Mouse (Mus musculus): ENCODE data around the gene Adamts20. TPM values are rescaled to one million over a fixed set of nuclear protein-coding genes. Genes with fewer than 3 reads are reported as not detected.

Gene Adamts20
- polyA plus RNA-seq, 1 experiment from 2014 or later, result 0.02 TPM

DNA sequence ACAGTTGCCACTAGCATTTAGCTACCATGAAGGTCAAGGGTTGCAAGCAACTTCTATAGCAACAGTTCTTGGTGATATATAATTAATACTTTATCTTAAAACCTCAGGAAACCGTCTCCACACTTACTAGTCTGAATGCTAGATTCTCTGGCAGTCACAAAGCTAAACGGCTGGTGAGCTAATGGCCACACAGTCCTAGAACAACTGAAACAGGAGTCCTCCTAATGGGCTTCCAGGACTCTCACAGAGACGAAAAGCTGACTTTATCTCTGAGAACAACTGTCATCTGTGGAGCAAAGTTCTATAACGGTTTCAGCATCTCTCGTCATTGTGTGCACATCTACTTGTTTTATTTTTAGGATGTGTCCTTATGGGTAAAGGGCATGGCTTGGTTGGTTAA is 15.0 kb upstream of the Adamts20 start:
- H3K36me3 ChIP-seq (ENCODE audit: control insufficient read depth, insufficient read depth), result no peaks in the 10 kb centered on the region
- 35% methylated on average over 5 of the region's 5 CpGs for WGBS (ENCODE audit: insufficient replicate concordance)
- no peaks in the 10 kb centered on the region for H3K27me3 ChIP-seq (ENCODE audit: control insufficient read depth, insufficient read depth, low read depth, low read length)
- no peaks in the 10 kb centered on the region for H3K9me3 ChIP-seq (replicated peaks; ENCODE audit: control insufficient read depth, low read length)
- H3K4me3 ChIP-seq (ENCODE audit: low read depth, low read length), result no peak overlapping the region
- H3K4me2 ChIP-seq (ENCODE audit: low read depth, low read length), result no peak overlapping the region
- no peak overlapping the region for H3K9ac ChIP-seq (ENCODE audit: low read depth, low read length)
- no peaks in the 10 kb centered on the region for H3K4me1 ChIP-seq (ENCODE audit: control insufficient read depth, low read depth, low read length)
- no peak for ATAC-seq (ENCODE audit: low read depth)
- no peak overlapping the region for H3K27ac ChIP-seq (ENCODE audit: low read length)

DNA sequence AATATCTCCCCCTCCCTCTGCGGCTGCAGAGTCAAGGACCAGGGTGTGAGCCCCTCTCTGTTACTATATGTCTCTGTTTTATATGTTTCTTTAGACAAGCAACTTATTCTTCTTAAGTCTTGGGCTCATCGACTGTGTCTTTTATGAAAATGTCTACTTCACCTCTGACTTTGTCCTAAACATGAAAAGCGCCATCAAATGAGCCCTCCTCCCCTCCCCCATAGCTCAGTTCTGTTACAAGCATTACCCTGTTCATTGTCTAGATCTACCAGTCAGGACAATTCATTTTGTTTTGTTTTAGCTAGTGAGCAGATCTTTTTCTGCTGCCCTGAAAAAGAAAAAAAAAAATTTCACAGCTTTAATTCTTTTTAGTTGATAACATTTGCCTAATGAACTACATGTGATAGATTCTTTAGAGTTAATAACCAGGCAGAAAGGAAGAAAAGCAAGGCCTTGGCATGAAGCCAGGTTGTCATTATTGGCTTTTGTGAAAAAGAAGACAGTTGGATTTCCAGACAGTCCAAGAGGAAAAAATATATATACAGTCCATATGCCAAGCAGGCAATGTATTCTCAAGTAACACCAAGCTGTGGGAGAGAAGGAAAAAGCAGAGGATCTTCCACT is 14.4 kb upstream of the Adamts20 start:
- Histone ChIP-seq H3K4me2 (ENCODE audit: low read depth, low read length) (no peak overlapping the region), H3K4me1 (ENCODE audit: control insufficient read depth, low read depth, low read length) (no peaks in the 10 kb centered on the region), H3K36me3 (ENCODE audit: control insufficient read depth, insufficient read depth) (no peaks in the 10 kb centered on the region), H3K9ac (ENCODE audit: low read depth, low read length) (no peak overlapping the region), H3K27ac (ENCODE audit: low read length) (no peak overlapping the region), H3K27me3 (ENCODE audit: control insufficient read depth, insufficient read depth, low read depth, low read length) (no peaks in the 10 kb centered on the region), H3K9me3 (replicated peaks; ENCODE audit: control insufficient read depth, low read length) (no peaks in the 10 kb centered on the region), H3K4me3 (ENCODE audit: low read depth, low read length) (no peak overlapping the region)
- no peak for ATAC-seq (ENCODE audit: low read depth)
- 60% methylated on average over 3 of the region's 3 CpGs for WGBS (ENCODE audit: insufficient replicate concordance)

DNA sequence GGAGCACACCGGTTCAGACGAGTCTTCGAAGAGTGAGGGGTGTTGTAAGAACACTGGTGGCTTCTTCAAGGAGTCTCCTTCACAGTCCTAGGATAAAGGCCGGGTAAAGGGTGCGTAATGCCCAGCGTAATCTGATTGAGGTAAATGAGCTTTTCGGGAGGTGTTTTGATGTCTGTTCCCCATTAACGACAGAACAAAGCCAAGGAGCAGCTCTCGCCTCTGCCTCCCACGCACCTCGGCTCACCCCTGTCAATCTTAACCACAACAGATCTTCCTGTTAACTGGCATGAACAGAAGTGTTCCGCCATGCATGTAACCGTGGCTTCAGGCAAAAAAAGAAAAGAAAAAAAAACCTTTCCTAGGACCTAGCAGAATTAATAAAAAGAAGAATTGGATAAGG is 13.5 kb upstream of the Adamts20 start:
- 20% methylated on average over 13 of the region's 13 CpGs for WGBS (ENCODE audit: insufficient replicate concordance)
- H3K4me2 ChIP-seq (ENCODE audit: low read depth, low read length), result no peak overlapping the region
- ATAC-seq (ENCODE audit: low read depth), result no peak

DNA sequence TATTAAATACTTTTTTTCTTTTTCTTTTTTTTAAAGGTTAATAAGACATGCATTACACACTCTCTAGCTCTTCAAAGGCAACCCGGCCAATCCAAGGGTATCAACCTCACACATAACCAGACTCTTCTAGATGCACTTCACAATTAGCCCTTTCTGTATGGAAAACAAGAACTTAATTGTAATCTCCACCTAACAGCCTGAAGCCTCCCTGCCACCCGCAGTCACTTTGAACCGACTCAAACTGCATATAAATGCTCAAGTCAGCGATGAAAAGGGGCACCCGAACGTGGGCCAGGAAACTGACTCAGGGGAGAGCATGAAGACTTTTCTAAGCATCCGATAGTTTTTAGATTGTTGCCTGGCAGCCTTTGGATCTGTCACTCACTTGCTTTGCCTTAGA is 12.1 kb upstream of the Adamts20 start:
- no peak overlapping the region for H3K4me2 ChIP-seq (ENCODE audit: low read depth, low read length)
- H3K36me3 ChIP-seq (ENCODE audit: control insufficient read depth, insufficient read depth), result no peaks in the 10 kb centered on the region
- ATAC-seq (ENCODE audit: low read depth), result no peak
- H3K27me3 ChIP-seq (ENCODE audit: control insufficient read depth, insufficient read depth, low read depth, low read length), result no peaks in the 10 kb centered on the region
- no peak overlapping the region for H3K9ac ChIP-seq (ENCODE audit: low read depth, low read length)
- no peak overlapping the region for H3K27ac ChIP-seq (ENCODE audit: low read length)
- 58% methylated on average over 7 of the region's 7 CpGs for WGBS (ENCODE audit: insufficient replicate concordance)
- no peaks in the 10 kb centered on the region for H3K9me3 ChIP-seq (replicated peaks; ENCODE audit: control insufficient read depth, low read length)
- no peaks in the 10 kb centered on the region for H3K4me1 ChIP-seq (ENCODE audit: control insufficient read depth, low read depth, low read length)
- H3K4me3 ChIP-seq (ENCODE audit: low read depth, low read length), result no peak overlapping the region

More for the DNA sequence above, 13.5 kb upstream of the Adamts20 start:
- H3K4me1 ChIP-seq (ENCODE audit: control insufficient read depth, low read depth, low read length), result no peaks in the 10 kb centered on the region
- no peaks in the 10 kb centered on the region for H3K27me3 ChIP-seq (ENCODE audit: control insufficient read depth, insufficient read depth, low read depth, low read length)
- H3K9ac ChIP-seq (ENCODE audit: low read depth, low read length), result no peak overlapping the region
- no peak overlapping the region for H3K27ac ChIP-seq (ENCODE audit: low read length)
- H3K36me3 ChIP-seq (ENCODE audit: control insufficient read depth, insufficient read depth), result no peaks in the 10 kb centered on the region
- H3K9me3 ChIP-seq (replicated peaks; ENCODE audit: control insufficient read depth, low read length), result no peaks in the 10 kb centered on the region
- H3K4me3 ChIP-seq (ENCODE audit: low read depth, low read length), result no peak overlapping the region

DNA sequence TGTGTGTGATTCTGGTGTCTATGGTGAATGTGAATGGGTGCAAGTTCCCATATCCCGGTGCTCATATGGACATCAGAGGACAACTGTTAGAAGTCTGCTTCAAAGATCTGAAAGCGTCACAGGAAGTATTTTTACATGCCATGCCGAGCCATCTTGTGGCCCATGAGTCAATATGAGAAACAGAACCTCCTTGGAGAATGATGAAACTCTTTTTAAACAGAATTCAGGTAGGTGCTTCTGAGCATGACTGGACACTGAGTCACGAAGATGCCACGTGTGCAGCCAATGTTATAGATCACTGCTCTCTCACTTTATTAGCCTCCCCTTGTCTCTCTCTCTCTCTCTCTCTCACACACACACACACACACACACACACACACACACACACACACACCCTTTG is 10.8 kb upstream of the Adamts20 start:
- no peak overlapping the region for H3K9ac ChIP-seq (ENCODE audit: low read depth, low read length)
- no peaks in the 10 kb centered on the region for H3K9me3 ChIP-seq (replicated peaks; ENCODE audit: control insufficient read depth, low read length)
- no peak overlapping the region for H3K27ac ChIP-seq (ENCODE audit: low read length)
- 66% methylated on average over 5 of the region's 5 CpGs for WGBS (ENCODE audit: insufficient replicate concordance)
- no peak for ATAC-seq (ENCODE audit: low read depth)
- H3K36me3 ChIP-seq (ENCODE audit: control insufficient read depth, insufficient read depth), result no peaks in the 10 kb centered on the region
- no peak overlapping the region for H3K4me2 ChIP-seq (ENCODE audit: low read depth, low read length)
- H3K4me3 ChIP-seq (ENCODE audit: low read depth, low read length), result no peak overlapping the region
- H3K4me1 ChIP-seq (ENCODE audit: control insufficient read depth, low read depth, low read length), result no peaks in the 10 kb centered on the region
- no peaks in the 10 kb centered on the region for H3K27me3 ChIP-seq (ENCODE audit: control insufficient read depth, insufficient read depth, low read depth, low read length)

DNA sequence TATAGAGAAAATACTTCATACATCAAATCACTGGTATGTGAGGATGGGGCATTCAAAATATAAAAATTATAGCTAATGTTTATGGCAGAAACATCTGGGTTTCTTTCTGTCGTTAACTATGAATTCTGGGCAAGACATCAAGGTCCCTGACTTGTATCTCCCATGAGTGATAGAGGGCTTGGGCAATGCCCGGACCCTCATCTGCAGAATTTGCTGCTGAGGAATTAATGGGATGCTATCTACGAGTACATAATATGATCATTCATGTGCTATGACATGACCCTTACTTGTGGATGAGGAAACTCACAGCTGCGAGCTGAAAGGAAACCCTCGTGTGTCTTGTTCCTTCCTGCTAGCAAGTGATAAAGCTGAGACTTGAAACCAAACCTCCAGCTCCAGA is 5.1 kb upstream of the Adamts20 start:
- no peak for ATAC-seq (ENCODE audit: low read depth)
- H3K9ac ChIP-seq (ENCODE audit: low read depth, low read length), result no peak overlapping the region
- no peaks in the 10 kb centered on the region for H3K27me3 ChIP-seq (ENCODE audit: control insufficient read depth, insufficient read depth, low read depth, low read length)
- no peak overlapping the region for H3K27ac ChIP-seq (ENCODE audit: low read length)
- no peaks in the 10 kb centered on the region for H3K36me3 ChIP-seq (ENCODE audit: control insufficient read depth, insufficient read depth)
- no peak overlapping the region for H3K4me2 ChIP-seq (ENCODE audit: low read depth, low read length)
- WGBS (ENCODE audit: insufficient replicate concordance), result 32% methylated on average over 5 of the region's 5 CpGs
- H3K9me3 ChIP-seq (replicated peaks; ENCODE audit: control insufficient read depth, low read length), result no peaks in the 10 kb centered on the region
- no peak overlapping the region for H3K4me3 ChIP-seq (ENCODE audit: low read depth, low read length)
- no peaks in the 10 kb centered on the region for H3K4me1 ChIP-seq (ENCODE audit: control insufficient read depth, low read depth, low read length)

DNA sequence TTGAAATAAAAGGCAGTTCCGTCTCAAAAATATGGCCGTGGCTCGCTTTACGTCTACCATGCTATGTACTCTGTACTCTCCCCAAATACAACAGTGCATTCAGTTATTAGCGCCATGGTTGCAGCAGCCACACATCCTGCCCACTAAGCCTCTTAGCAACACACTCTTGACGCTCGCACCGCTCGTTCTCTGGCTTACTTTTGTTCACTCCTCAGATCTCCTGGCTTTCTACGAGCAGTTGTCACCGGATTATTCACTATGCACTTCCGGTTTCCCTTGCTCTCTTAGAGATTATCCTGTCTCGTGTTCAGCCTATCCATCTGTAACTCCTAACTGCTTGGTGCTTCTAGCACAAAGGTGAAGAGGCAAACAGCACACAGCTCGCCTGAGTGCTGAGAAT is 337 bp downstream of the Adamts20 start:
- 68% methylated on average over 14 of the region's 14 CpGs for WGBS (ENCODE audit: insufficient replicate concordance)
- ATAC-seq (ENCODE audit: low read depth), result no peak
- no peak overlapping the region for H3K27ac ChIP-seq (ENCODE audit: low read length)
- H3K36me3 ChIP-seq (ENCODE audit: control insufficient read depth, insufficient read depth), result no peaks in the 10 kb centered on the region
- no peaks in the 10 kb centered on the region for H3K27me3 ChIP-seq (ENCODE audit: control insufficient read depth, insufficient read depth, low read depth, low read length)
- H3K4me2 ChIP-seq (ENCODE audit: low read depth, low read length), result no peak overlapping the region
- H3K9ac ChIP-seq (ENCODE audit: low read depth, low read length), result no peak overlapping the region
- H3K9me3 ChIP-seq (replicated peaks; ENCODE audit: control insufficient read depth, low read length), result no peaks in the 10 kb centered on the region
- H3K4me3 ChIP-seq (ENCODE audit: low read depth, low read length), result no peak overlapping the region
- no peaks in the 10 kb centered on the region for H3K4me1 ChIP-seq (ENCODE audit: control insufficient read depth, low read depth, low read length)

DNA sequence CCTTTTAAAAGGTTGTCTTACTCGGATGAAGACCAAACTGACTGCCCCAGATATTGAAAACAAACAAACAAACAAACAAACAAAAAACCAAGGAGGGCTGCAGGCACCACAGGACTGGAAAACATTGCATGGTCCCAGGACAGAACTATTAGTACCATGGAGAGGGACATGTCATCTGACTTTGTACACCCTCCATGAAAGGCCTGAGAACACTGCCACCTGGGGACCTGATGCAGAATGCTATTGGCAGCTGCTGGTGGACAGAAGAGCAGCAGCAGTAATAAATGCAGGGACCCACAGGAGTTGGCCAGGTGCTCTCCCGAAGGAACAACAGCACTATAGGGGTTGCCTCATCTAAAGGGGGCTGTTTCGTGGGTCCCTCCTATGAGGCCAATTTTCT is 2.0 kb downstream of the Adamts20 start:
- WGBS (ENCODE audit: insufficient replicate concordance), result 55% methylated on average over 3 of the region's 3 CpGs
- H3K4me2 ChIP-seq (ENCODE audit: low read depth, low read length), result no peak overlapping the region
- no peak overlapping the region for H3K9ac ChIP-seq (ENCODE audit: low read depth, low read length)
- H3K4me3 ChIP-seq (ENCODE audit: low read depth, low read length), result no peak overlapping the region
- no peak for ATAC-seq (ENCODE audit: low read depth)
- H3K27me3 ChIP-seq (ENCODE audit: control insufficient read depth, insufficient read depth, low read depth, low read length), result no peaks in the 10 kb centered on the region
- H3K27ac ChIP-seq (ENCODE audit: low read length), result no peak overlapping the region
- H3K9me3 ChIP-seq (replicated peaks; ENCODE audit: control insufficient read depth, low read length), result no peaks in the 10 kb centered on the region
- H3K36me3 ChIP-seq (ENCODE audit: control insufficient read depth, insufficient read depth), result no peaks in the 10 kb centered on the region
- no peaks in the 10 kb centered on the region for H3K4me1 ChIP-seq (ENCODE audit: control insufficient read depth, low read depth, low read length)

DNA sequence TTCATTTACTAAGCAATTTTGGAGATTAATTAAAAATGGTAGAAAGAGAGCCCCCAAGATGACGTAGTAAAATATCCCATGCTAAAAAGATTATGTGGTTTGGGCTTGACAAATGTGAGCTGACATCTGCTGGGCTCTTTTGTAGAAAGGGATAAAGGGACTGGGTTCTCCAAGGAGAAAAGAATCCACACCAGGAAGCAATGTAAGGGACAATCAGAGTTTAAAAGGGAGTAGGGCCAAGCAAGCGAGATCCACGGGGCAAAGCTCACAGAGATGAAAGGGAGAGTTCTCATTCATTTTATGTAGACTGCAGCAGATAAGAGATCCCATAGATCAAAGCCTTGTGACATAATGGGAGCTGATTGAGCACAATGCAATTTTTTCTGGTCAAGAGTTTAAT is 3.0 kb downstream of the Adamts20 start:
- 49% methylated on average over 3 of the region's 3 CpGs for WGBS (ENCODE audit: insufficient replicate concordance)
- H3K36me3 ChIP-seq (ENCODE audit: control insufficient read depth, insufficient read depth), result no peaks in the 10 kb centered on the region
- H3K4me2 ChIP-seq (ENCODE audit: low read depth, low read length), result no peak overlapping the region
- no peaks in the 10 kb centered on the region for H3K9me3 ChIP-seq (replicated peaks; ENCODE audit: control insufficient read depth, low read length)
- H3K4me1 ChIP-seq (ENCODE audit: control insufficient read depth, low read depth, low read length), result no peaks in the 10 kb centered on the region
- H3K27me3 ChIP-seq (ENCODE audit: control insufficient read depth, insufficient read depth, low read depth, low read length), result no peaks in the 10 kb centered on the region
- H3K9ac ChIP-seq (ENCODE audit: low read depth, low read length), result no peak overlapping the region
- H3K27ac ChIP-seq (ENCODE audit: low read length), result no peak overlapping the region
- ATAC-seq (ENCODE audit: low read depth), result no peak
- no peak overlapping the region for H3K4me3 ChIP-seq (ENCODE audit: low read depth, low read length)

Data from liver, embryonic 16.5 days (tissue).